Mouse (Mus musculus): ENCODE data around the gene Gm39115. TPM values are rescaled to one million over a fixed set of nuclear protein-coding genes. Genes with fewer than 3 reads are reported as not detected.

Gm39115 gene
- total and polyA plus RNA-seq, 2 experiments from 2014 or later, result not detected

DNA sequence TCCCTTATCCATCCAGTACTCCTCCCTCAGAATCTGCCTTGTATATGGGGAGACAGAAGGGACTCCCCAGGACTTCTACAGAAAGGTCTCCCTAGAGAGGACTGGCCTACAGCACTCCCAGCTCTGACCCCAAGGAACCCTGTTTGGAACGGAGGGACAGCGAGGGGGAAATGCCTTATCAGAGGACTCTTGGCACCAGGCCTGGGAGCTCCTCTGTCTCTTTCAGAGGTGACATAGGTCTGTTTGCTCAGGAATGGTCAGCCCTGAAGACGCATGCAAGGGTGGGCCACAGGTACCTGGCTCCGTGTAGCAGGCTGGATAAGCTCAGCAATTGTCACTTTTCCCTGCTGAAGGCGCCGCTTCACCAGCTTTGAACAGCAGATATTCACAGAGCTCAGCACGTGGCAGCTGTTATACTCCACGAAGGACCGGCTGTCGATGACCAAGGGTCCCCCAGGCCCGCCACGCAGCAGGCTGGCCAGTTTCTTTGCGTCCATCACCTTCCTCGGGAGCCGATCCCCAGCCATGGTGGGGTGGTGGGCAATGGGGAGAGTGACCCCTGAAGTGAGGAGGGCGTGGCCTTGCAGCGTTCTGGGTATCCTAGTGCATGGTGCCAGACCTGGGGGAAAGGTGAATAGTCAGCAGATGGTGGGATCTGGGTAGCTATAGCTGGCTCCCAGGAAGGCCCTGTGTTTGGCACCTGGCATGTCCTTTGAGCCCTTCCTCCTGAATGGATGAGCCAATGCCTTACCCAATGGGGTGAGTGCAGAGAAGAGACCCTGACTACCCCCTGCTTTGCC, 46.0 kb downstream of the Gm39115 start:
- H3K4me2 ChIP-seq (ENCODE audit: low read depth, low read length), result no peak overlapping the region
- peaks cover 56% of the 10 kb centered on the region for H3K4me1 ChIP-seq (ENCODE audit: control insufficient read depth, insufficient read depth)
- DNase-seq (ENCODE audit: low spot score), result no peak
- ATAC-seq (ENCODE audit: insufficient read depth, low read depth), result no peak
- no peak for TF ChIP-seq CTCF (IDR thresholded peaks at IDR 0.05; ENCODE audit: low read depth)
- TF ChIP-seq EP300 (IDR thresholded peaks at IDR 0.05; ENCODE audit: low read depth), result no peak
- H3K9me3 ChIP-seq (replicated peaks; ENCODE audit: control insufficient read depth, low read length), result no peaks in the 10 kb centered on the region
- peaks cover 32% of the 10 kb centered on the region for H3K36me3 ChIP-seq (replicated peaks; ENCODE audit: control insufficient read depth, insufficient read depth, low read length)
- H3K4me3 ChIP-seq (ENCODE audit: low read depth, low read length), result no peak overlapping the region
- WGBS, result 47% methylated on average over 17 of the region's 17 CpGs
- H3K27me3 ChIP-seq (ENCODE audit: control insufficient read depth, insufficient read depth, low read length), result no peaks in the 10 kb centered on the region
- H3K9ac ChIP-seq (replicated peaks; ENCODE audit: low read depth, low read length), result no peak overlapping the region
- no peak overlapping the region for H3K27ac ChIP-seq (ENCODE audit: low read depth)

GRCm38 (mm10) chr7:142088886-142089285, 46.9 kb downstream of the Gm39115 start:
- H3K36me3 ChIP-seq (replicated peaks; ENCODE audit: control insufficient read depth, insufficient read depth, low read length), result peaks cover 32% of the 10 kb centered on the region
- TF ChIP-seq EP300 (IDR thresholded peaks at IDR 0.05; ENCODE audit: low read depth), result no peak
- no peak for TF ChIP-seq CTCF (IDR thresholded peaks at IDR 0.05; ENCODE audit: low read depth)
- no peaks in the 10 kb centered on the region for H3K27me3 ChIP-seq (ENCODE audit: control insufficient read depth, insufficient read depth, low read length)
- H3K4me3 ChIP-seq (ENCODE audit: low read depth, low read length), result no peak overlapping the region
- WGBS, result 33% methylated on average over 5 of the region's 5 CpGs
- H3K9me3 ChIP-seq (replicated peaks; ENCODE audit: control insufficient read depth, low read length), result no peaks in the 10 kb centered on the region
- DNase-seq (ENCODE audit: low spot score) (no peak), ATAC-seq (ENCODE audit: insufficient read depth, low read depth) (no peak)
- peaks cover 61% of the 10 kb centered on the region for H3K4me1 ChIP-seq (ENCODE audit: control insufficient read depth, insufficient read depth)
- no peak overlapping the region for H3K4me2 ChIP-seq (ENCODE audit: low read depth, low read length)
- no peak overlapping the region for H3K9ac ChIP-seq (replicated peaks; ENCODE audit: low read depth, low read length)
- H3K27ac ChIP-seq (ENCODE audit: low read depth), result no peak overlapping the region

DNA sequence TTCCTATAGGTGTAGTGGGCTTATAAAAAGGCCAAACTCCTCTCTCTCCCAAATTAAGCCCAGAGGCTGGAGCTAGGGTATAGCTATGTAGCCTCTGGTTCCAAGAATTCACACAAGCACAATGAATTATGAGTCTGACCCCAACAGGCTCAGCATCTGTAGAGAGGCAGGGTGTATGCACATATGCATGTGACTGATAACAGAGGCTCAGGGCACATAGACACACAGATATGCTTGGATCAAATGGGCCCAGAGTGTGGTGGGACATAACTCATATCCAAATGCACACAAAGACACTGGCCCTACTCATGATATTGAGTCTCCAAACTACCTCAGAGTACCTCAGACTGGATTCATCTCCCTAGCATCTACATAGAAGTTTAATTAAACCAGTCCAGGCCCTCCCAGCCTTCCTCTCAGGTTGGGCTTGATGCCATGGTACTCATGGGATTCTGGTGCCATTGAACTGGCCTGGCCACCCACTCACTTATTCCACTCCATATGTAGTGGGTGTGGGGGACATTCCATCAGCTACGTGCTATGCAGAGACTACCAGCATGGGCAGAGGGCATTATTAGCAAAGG, 48.7 kb downstream of the Gm39115 start:
- no peak for DNase-seq (ENCODE audit: low spot score)
- Histone ChIP-seq H3K27me3 (ENCODE audit: control insufficient read depth, insufficient read depth, low read length) (no peaks in the 10 kb centered on the region), H3K36me3 (replicated peaks; ENCODE audit: control insufficient read depth, insufficient read depth, low read length) (peaks cover 45% of the 10 kb centered on the region), H3K27ac (ENCODE audit: low read depth) (no peak overlapping the region), H3K4me1 (ENCODE audit: control insufficient read depth, insufficient read depth) (peaks cover 46% of the 10 kb centered on the region), H3K9me3 (replicated peaks; ENCODE audit: control insufficient read depth, low read length) (no peaks in the 10 kb centered on the region), H3K4me3 (ENCODE audit: low read depth, low read length) (no peak overlapping the region), H3K4me2 (ENCODE audit: low read depth, low read length) (no peak overlapping the region), H3K9ac (replicated peaks; ENCODE audit: low read depth, low read length) (no peak overlapping the region)
- WGBS, result 80% methylated on average over 1 of the region's 1 CpGs
- no peak for TF ChIP-seq CTCF (IDR thresholded peaks at IDR 0.05; ENCODE audit: low read depth)
- no peak for TF ChIP-seq EP300 (IDR thresholded peaks at IDR 0.05; ENCODE audit: low read depth)
- no peak for ATAC-seq (ENCODE audit: insufficient read depth, low read depth)

DNA sequence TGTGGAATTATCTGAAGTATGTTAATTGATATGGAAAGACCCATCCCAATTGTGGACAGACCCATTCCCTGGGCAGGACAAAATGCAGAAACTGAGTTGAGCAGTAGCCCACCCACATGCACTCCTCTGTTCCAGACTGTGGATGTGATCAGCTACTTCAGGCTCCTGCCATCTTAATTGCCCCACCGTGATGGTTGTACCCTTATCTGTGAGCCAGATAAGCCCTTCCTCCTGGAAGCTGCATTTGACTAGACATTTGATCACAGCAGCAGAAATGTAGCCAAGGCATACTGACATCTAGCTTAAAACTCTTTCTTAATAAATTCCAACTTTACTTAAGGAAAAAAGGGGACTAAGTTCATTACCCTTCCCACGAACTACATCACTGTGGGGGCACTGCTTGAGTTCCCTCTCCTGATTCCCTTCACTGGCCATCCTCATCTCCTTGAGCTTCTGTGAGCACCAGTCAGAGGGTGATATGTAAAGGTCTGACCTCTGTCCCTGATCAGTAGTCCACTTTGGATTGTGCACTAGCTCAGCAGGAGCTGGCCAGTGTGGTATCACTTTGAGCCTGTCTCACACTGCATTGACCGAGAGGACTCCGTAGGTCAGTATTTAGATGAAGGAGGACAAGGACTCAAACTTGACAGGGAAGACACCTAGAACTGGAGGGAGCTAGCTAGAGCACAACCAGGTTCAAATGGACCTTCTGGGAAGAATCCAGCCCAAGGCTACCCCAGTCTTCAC, 49.5 kb downstream of the Gm39115 start:
- Histone ChIP-seq H3K9ac (replicated peaks; ENCODE audit: low read depth, low read length) (no peak overlapping the region), H3K27ac (ENCODE audit: low read depth) (no peak overlapping the region), H3K4me2 (ENCODE audit: low read depth, low read length) (no peak overlapping the region), H3K27me3 (ENCODE audit: control insufficient read depth, insufficient read depth, low read length) (no peaks in the 10 kb centered on the region), H3K4me3 (ENCODE audit: low read depth, low read length) (no peak overlapping the region), H3K9me3 (replicated peaks; ENCODE audit: control insufficient read depth, low read length) (no peaks in the 10 kb centered on the region), H3K36me3 (replicated peaks; ENCODE audit: control insufficient read depth, insufficient read depth, low read length) (peaks cover 52% of the 10 kb centered on the region), H3K4me1 (ENCODE audit: control insufficient read depth, insufficient read depth) (peaks cover 42% of the 10 kb centered on the region)
- DNase-seq (ENCODE audit: low spot score) (no peak), ATAC-seq (ENCODE audit: insufficient read depth, low read depth) (no peak)
- WGBS, result 63% methylated on average over 4 of the region's 4 CpGs
- TF ChIP-seq CTCF (IDR thresholded peaks at IDR 0.05; ENCODE audit: low read depth), result no peak
- TF ChIP-seq EP300 (IDR thresholded peaks at IDR 0.05; ENCODE audit: low read depth), result no peak

Other genes starting within 250 kb of the Gm39115 start
- 60.0 and 70.3 TPM in 2 replicates for gene Tollip, start 217.5 kb downstream of the Gm39115 start, total RNA-seq (2014; rRNA removed; ENCODE audit: low replicate concordance)
- gene Tollip, start 217.5 kb downstream of the Gm39115 start, polyA plus RNA-seq (2015; fragmentation: Nextera tagmentation; extraction: Ambion mirVana), result 28.1 and 30.8 TPM in 2 replicates
- gene Brsk2, start 186.3 kb downstream of the Gm39115 start, total RNA-seq (2014; rRNA removed; ENCODE audit: low replicate concordance), result not detected in 2 replicates
- gene Brsk2, start 186.3 kb downstream of the Gm39115 start, polyA plus RNA-seq (2015; fragmentation: Nextera tagmentation; extraction: Ambion mirVana), result 0.30 and 0.37 TPM in 2 replicates
- 48.3 and 53.6 TPM in 2 replicates for gene Mob2, start 75.0 kb downstream of the Gm39115 start, total RNA-seq (2014; rRNA removed; ENCODE audit: low replicate concordance)
- 45.5 and 49.6 TPM in 2 replicates for gene Mob2, start 75.0 kb downstream of the Gm39115 start, polyA plus RNA-seq (2015; fragmentation: Nextera tagmentation; extraction: Ambion mirVana)
- 29.4 and 31.4 TPM in 2 replicates for gene Dusp8, start 40.2 kb downstream of the Gm39115 start, total RNA-seq (2014; rRNA removed; ENCODE audit: low replicate concordance)
- gene Dusp8, start 40.2 kb downstream of the Gm39115 start, polyA plus RNA-seq (2015; fragmentation: Nextera tagmentation; extraction: Ambion mirVana), result 6.4 and 9.0 TPM in 2 replicates
- gene Gm45618, start 15.3 kb downstream of the Gm39115 start, total RNA-seq (2014; rRNA removed; ENCODE audit: low replicate concordance), result not detected in 2 replicates
- gene Gm45618, start 15.3 kb downstream of the Gm39115 start, polyA plus RNA-seq (2015; fragmentation: Nextera tagmentation; extraction: Ambion mirVana), result not detected in 2 replicates
- not detected in 2 replicates for gene Gm45337, start 8.6 kb upstream of the Gm39115 start, total RNA-seq (2014; rRNA removed; ENCODE audit: low replicate concordance)
- not detected in 2 replicates for gene Gm45337, start 8.6 kb upstream of the Gm39115 start, polyA plus RNA-seq (2015; fragmentation: Nextera tagmentation; extraction: Ambion mirVana)
- gene Gm29735, start 21.1 kb upstream of the Gm39115 start, total RNA-seq (2014; rRNA removed; ENCODE audit: low replicate concordance), result not detected in 2 replicates
- not detected in 2 replicates for gene Gm29735, start 21.1 kb upstream of the Gm39115 start, polyA plus RNA-seq (2015; fragmentation: Nextera tagmentation; extraction: Ambion mirVana)
- not detected in 2 replicates for gene Gm4553, start 29.7 kb upstream of the Gm39115 start, total RNA-seq (2014; rRNA removed; ENCODE audit: low replicate concordance)
- gene Gm4553, start 29.7 kb upstream of the Gm39115 start, polyA plus RNA-seq (2015; fragmentation: Nextera tagmentation; extraction: Ambion mirVana), result not detected in 2 replicates
- gene Krtap5-2, start 40.0 kb upstream of the Gm39115 start, total RNA-seq (2014; rRNA removed; ENCODE audit: low replicate concordance), result not detected in 2 replicates
- gene Krtap5-2, start 40.0 kb upstream of the Gm39115 start, polyA plus RNA-seq (2015; fragmentation: Nextera tagmentation; extraction: Ambion mirVana), result not detected in 2 replicates
- gene Gm10153, start 54.4 kb upstream of the Gm39115 start, total RNA-seq (2014; rRNA removed; ENCODE audit: low replicate concordance), result not detected in 2 replicates
- not detected in 2 replicates for gene Gm10153, start 54.4 kb upstream of the Gm39115 start, polyA plus RNA-seq (2015; fragmentation: Nextera tagmentation; extraction: Ambion mirVana)
- not detected in 2 replicates for gene Krtap5-3, start 65.3 kb upstream of the Gm39115 start, total RNA-seq (2014; rRNA removed; ENCODE audit: low replicate concordance)
- not detected in 2 replicates for gene Krtap5-3, start 65.3 kb upstream of the Gm39115 start, polyA plus RNA-seq (2015; fragmentation: Nextera tagmentation; extraction: Ambion mirVana)
- not detected in 2 replicates for gene Gm7579, start 75.8 kb upstream of the Gm39115 start, total RNA-seq (2014; rRNA removed; ENCODE audit: low replicate concordance)
- not detected in 2 replicates for gene Gm7579, start 75.8 kb upstream of the Gm39115 start, polyA plus RNA-seq (2015; fragmentation: Nextera tagmentation; extraction: Ambion mirVana)
- gene Krtap5-5, start 93.9 kb upstream of the Gm39115 start, total RNA-seq (2014; rRNA removed; ENCODE audit: low replicate concordance), result not detected in 2 replicates
- gene Krtap5-5, start 93.9 kb upstream of the Gm39115 start, polyA plus RNA-seq (2015; fragmentation: Nextera tagmentation; extraction: Ambion mirVana), result not detected in 2 replicates
- gene Gm40460, start 105.0 kb upstream of the Gm39115 start, total RNA-seq (2014; rRNA removed; ENCODE audit: low replicate concordance), result not detected in 2 replicates
- gene Gm40460, start 105.0 kb upstream of the Gm39115 start, polyA plus RNA-seq (2015; fragmentation: Nextera tagmentation; extraction: Ambion mirVana), result not detected in 2 replicates
- not detected in 2 replicates for gene Gm2431, start 122.3 kb upstream of the Gm39115 start, total RNA-seq (2014; rRNA removed; ENCODE audit: low replicate concordance)
- not detected in 2 replicates for gene Gm2431, start 122.3 kb upstream of the Gm39115 start, polyA plus RNA-seq (2015; fragmentation: Nextera tagmentation; extraction: Ambion mirVana)
- not detected in 2 replicates for gene Gm4559, start 138.3 kb upstream of the Gm39115 start, total RNA-seq (2014; rRNA removed; ENCODE audit: low replicate concordance)
- not detected in 2 replicates for gene Gm4559, start 138.3 kb upstream of the Gm39115 start, polyA plus RNA-seq (2015; fragmentation: Nextera tagmentation; extraction: Ambion mirVana)
- gene Krtap5-1, start 161.1 kb upstream of the Gm39115 start, total RNA-seq (2014; rRNA removed; ENCODE audit: low replicate concordance), result not detected in 2 replicates
- not detected in 2 replicates for gene Krtap5-1, start 161.1 kb upstream of the Gm39115 start, polyA plus RNA-seq (2015; fragmentation: Nextera tagmentation; extraction: Ambion mirVana)
- not detected in 2 replicates for gene Krtap5-4, start 167.5 kb upstream of the Gm39115 start, total RNA-seq (2014; rRNA removed; ENCODE audit: low replicate concordance)
- gene Krtap5-4, start 167.5 kb upstream of the Gm39115 start, polyA plus RNA-seq (2015; fragmentation: Nextera tagmentation; extraction: Ambion mirVana), result not detected in 2 replicates
- 0.62 and 4.0 TPM in 2 replicates for gene Ifitm10, start 237.7 kb upstream of the Gm39115 start, total RNA-seq (2014; rRNA removed; ENCODE audit: low replicate concordance)
- gene Ifitm10, start 237.7 kb upstream of the Gm39115 start, polyA plus RNA-seq (2015; fragmentation: Nextera tagmentation; extraction: Ambion mirVana), result 3.4 and 3.9 TPM in 2 replicates
- not detected in 2 replicates for gene Gm49369, start 246.6 kb upstream of the Gm39115 start, total RNA-seq (2014; rRNA removed; ENCODE audit: low replicate concordance)
- gene Gm49369, start 246.6 kb upstream of the Gm39115 start, polyA plus RNA-seq (2015; fragmentation: Nextera tagmentation; extraction: Ambion mirVana), result 0.85 TPM in 1 of 2 replicates, not detected in the other

All from heart, postnatal 0 days (tissue).